Mouse (Mus musculus): ENCODE results near the gene Olfr1317. TPM values are rescaled to one million over a fixed set of nuclear protein-coding genes. Genes with fewer than 3 reads are reported as not detected.

The Olfr1317 gene
- not detected for polyA plus RNA-seq (2017; shearing (Covaris generic))

GRCm38 (mm10) chr2:112140029-112140428, at the start of gene Olfr1317:
Gene Olfr1317, plus strand, starts transcription at chr2:112140329.

DNA sequence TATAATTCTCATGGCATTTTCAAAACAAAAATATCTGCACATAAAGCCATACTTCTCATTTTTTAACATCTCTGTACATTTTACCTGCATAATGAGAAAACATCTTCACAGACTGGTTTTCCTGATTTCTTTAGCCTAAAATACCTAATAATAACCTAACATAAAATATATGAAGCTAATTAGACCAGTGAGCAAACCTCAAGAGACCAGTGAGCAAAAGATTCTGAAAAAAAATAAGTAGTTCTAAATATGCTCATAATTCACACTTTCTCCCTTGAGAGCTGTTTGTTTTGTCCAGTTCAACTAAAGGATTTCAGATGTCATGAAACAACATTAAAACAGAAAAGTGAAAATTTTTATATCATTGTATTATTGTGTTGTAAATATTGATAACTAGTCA, 43.4 kb upstream of the Olfr1317 start, which contains the start of gene Olfr1314:
Olfr1314 (minus strand) TSS at position 101 of the 400 bp plus-strand sequence.

DNA sequence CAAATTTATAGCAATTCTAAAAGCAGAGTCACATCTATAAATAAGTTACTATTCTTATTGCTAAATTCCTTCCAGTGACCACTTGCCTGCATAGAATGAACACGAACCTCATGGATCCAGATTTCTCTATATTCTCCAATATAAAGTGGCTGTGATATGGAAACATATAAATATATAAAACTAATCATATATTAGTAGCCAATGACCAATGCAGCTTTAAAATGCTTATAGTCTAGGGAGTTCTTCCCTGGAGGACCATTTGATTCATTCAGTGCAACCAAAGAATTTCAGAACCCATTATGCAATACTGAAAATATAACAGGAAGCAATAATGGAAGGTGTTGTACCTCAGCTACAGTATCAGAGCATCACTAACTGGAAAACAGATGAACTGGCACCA, 24.8 kb upstream of the Olfr1317 start, which contains the start of gene Olfr1315-ps1:
Olfr1315-ps1 (minus strand) TSS at position 101 of the 400 bp plus-strand sequence.

GRCm38 (mm10) chr2:112134877-112135276, 5.3 kb upstream of the Olfr1317 start, which contains the start of gene Olfr1316:
Gene Olfr1316, minus strand, starts transcription at chr2:112134977.

DNA sequence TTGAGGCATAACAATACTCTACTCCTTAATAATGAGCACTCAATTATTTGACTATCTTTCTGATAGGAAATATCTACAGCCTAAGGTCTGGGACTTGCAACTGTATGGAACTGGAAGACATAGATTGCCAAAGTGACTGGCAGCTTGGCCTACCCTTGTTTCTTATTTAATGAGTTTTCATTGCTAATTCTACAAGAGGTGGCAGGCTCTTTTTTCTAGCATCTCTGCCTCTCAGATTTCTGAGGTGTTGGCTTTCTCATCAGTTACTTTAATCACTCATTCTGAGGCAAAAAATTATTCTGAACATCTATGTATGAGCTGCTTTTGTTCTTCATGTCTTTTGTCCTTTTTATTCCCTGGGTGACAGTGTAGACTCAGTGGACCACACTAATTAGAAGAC, 13.8 kb downstream of the Olfr1317 start, which contains the start of gene Olfr1318:
Olfr1318 (plus strand) TSS at position 301 of the 400 bp plus-strand sequence.

Other genes with a start within 250 kb of the Olfr1317 start
- not detected for gene Olfr1306, start 224.1 kb upstream of the Olfr1317 start, polyA plus RNA-seq (2017; shearing (Covaris generic))
- gene Olfr1307, start 190.9 kb upstream of the Olfr1317 start, polyA plus RNA-seq (2017; shearing (Covaris generic)), result 0.06 TPM
- gene Olfr1308, start 175.4 kb upstream of the Olfr1317 start, polyA plus RNA-seq (2017; shearing (Covaris generic)), result not detected
- not detected for gene Olfr1309, start 150.0 kb upstream of the Olfr1317 start, polyA plus RNA-seq (2017; shearing (Covaris generic))
- not detected for gene Olfr1310, start 127.6 kb upstream of the Olfr1317 start, polyA plus RNA-seq (2017; shearing (Covaris generic))
- gene Olfr1311, start 115.9 kb upstream of the Olfr1317 start, polyA plus RNA-seq (2017; shearing (Covaris generic)), result not detected
- gene Olfr1312, start 90.1 kb upstream of the Olfr1317 start, polyA plus RNA-seq (2017; shearing (Covaris generic)), result 0.06 TPM
- gene Olfr1313, start 62.5 kb upstream of the Olfr1317 start, polyA plus RNA-seq (2017; shearing (Covaris generic)), result not detected
- not detected for gene Olfr1314, start 43.5 kb upstream of the Olfr1317 start, polyA plus RNA-seq (2017; shearing (Covaris generic))
- not detected for gene Olfr1315-ps1, start 24.9 kb upstream of the Olfr1317 start, polyA plus RNA-seq (2017; shearing (Covaris generic))
- not detected for gene Olfr1316, start 5.4 kb upstream of the Olfr1317 start, polyA plus RNA-seq (2017; shearing (Covaris generic))
- not detected for gene Olfr1318, start 13.9 kb downstream of the Olfr1317 start, polyA plus RNA-seq (2017; shearing (Covaris generic))
- 45.2 TPM for gene Lpcat4, start 99.1 kb downstream of the Olfr1317 start, polyA plus RNA-seq (2017; shearing (Covaris generic))
- gene Nutm1, start 119.0 kb downstream of the Olfr1317 start, polyA plus RNA-seq (2017; shearing (Covaris generic)), result not detected
- gene Nop10, start 121.6 kb downstream of the Olfr1317 start, polyA plus RNA-seq (2017; shearing (Covaris generic)), result 184 TPM
- 82.9 TPM for gene Slc12a6, start 125.5 kb downstream of the Olfr1317 start, polyA plus RNA-seq (2017; shearing (Covaris generic))
- gene Gm21985, start 126.0 kb downstream of the Olfr1317 start, polyA plus RNA-seq (2017; shearing (Covaris generic)), result not detected
- gene Emc4, start 227.7 kb downstream of the Olfr1317 start, polyA plus RNA-seq (2017; shearing (Covaris generic)), result 107 TPM
- gene Katnbl1, start 238.9 kb downstream of the Olfr1317 start, polyA plus RNA-seq (2017; shearing (Covaris generic)), result 26.2 TPM